Mouse (Mus musculus): Measurements from ENCODE around the gene Stard3nl.

- TF ChIP-seq POLR2A (IDR thresholded peaks at IDR 0.05; ENCODE audit: borderline replicate concordance, extremely low read depth, low read depth, low read length) (no peak), CTCF (IDR thresholded peaks at IDR 0.05; ENCODE audit: insufficient read depth, low read length) (no peak)
These were observed 20.4 kb upstream of the Stard3nl start for GRCm38 (mm10) chr13:19415894-19416531.

All from lung, adult 2 months (tissue).